Mouse (Mus musculus): Measurements from ENCODE around the gene Spns2. TPM values are rescaled to one million over a fixed set of nuclear protein-coding genes. Genes with fewer than 3 reads are reported as not detected.

Spns2 gene
- total and polyA plus RNA-seq, 3 experiments: 0.07 to 0.17 (median 0.14) TPM

GRCm38 (mm10) chr11:72411945-72412344, 77.8 kb downstream of the Spns2 start:
- peaks cover 5% of the 10 kb centered on the region in 2 experiments for H3K4me1 ChIP-seq (ENCODE audit: control insufficient read depth in 1 of 2, insufficient read depth in 2 of 2)
- peaks cover 3% of the 10 kb centered on the region for H3K9me3 ChIP-seq (replicated peaks; ENCODE audit: low read length)
- dilution Hi-C loops (cut with MboI; ENCODE audit: extremely low pct_ligation_motif_present, extremely low pct_unique_long_range_greater_than_20kb, low sequenced_read_pairs) (no loop called here), in situ Hi-C loops (cut with MboI; ENCODE audit: low pct_ligation_motif_present, low pct_unique_long_range_greater_than_20kb, low sequenced_read_pairs) (no loop called here)
- no peak overlapping the region for H3K27ac ChIP-seq (ENCODE audit: insufficient read depth, low read depth)
- no peak overlapping the region for H3K9ac ChIP-seq (ENCODE audit: insufficient read depth, low read depth)
- H3K79me2 ChIP-seq (replicated peaks; ENCODE audit: control insufficient read depth, extremely low read depth, insufficient read depth, poor library complexity, severe bottlenecking): no peaks in the 10 kb centered on the region
- no peak overlapping the region for H3K4me3 ChIP-seq (replicated peaks in 1 of 3; ENCODE audit: low read depth in 2 of 3, low read length in 2 of 3, poor library complexity in 1 of 3)
- no peak for DNase-seq (ENCODE audit: extremely low read depth)
- peak overlapping the region; percentile 33 for H3K4me2 ChIP-seq (ENCODE audit: insufficient read depth, low read depth, poor library complexity, severe bottlenecking)
- no peak for TF ChIP-seq MAZ (IDR thresholded peaks at IDR 0.05; ENCODE audit: low read depth, low read length)
- TF ChIP-seq USF1 (IDR thresholded peaks at IDR 0.05; ENCODE audit: low read depth, low read length): no peak
- no peak for TF ChIP-seq NRF1 (IDR thresholded peaks at IDR 0.05; ENCODE audit: low read depth, low read length)
- no peak for TF ChIP-seq ZC3H11A (IDR thresholded peaks at IDR 0.05; ENCODE audit: low read depth, low read length)
- TF ChIP-seq ZNF384 (IDR thresholded peaks at IDR 0.05; ENCODE audit: low read depth, low read length): no peak
- no peak for TF ChIP-seq JUND (conservative IDR thresholded peaks at IDR 0.05; ENCODE audit: low read depth, low read length)
- TF ChIP-seq NELFE (IDR thresholded peaks at IDR 0.05; ENCODE audit: low read depth, low read length): no peak
- no peak for TF ChIP-seq CHD2 (IDR thresholded peaks at IDR 0.05; ENCODE audit: low read length)
- H3K27me3 ChIP-seq (replicated peaks): peaks cover 87% of the 10 kb centered on the region
- no peaks in the 10 kb centered on the region for H3K36me3 ChIP-seq (replicated peaks in 1 of 2; ENCODE audit: control insufficient read depth in 1 of 2, insufficient read depth in 1 of 2, low read length in 1 of 2)

- Histone ChIP-seq H3K4me1 (ENCODE audit: control insufficient read depth in 1 of 2, insufficient read depth in 2 of 2) (peaks cover 3 to 5% of the 10 kb centered on the region in 2 experiments; a peak in 3 of 4 replicates), H3K79me2 (replicated peaks; ENCODE audit: control insufficient read depth, extremely low read depth, insufficient read depth, poor library complexity, severe bottlenecking) (no peaks in the 10 kb centered on the region), H3K9ac (ENCODE audit: insufficient read depth, low read depth) (no peak within 1 kb of the TSS), H3K4me2 (ENCODE audit: insufficient read depth, low read depth, poor library complexity, severe bottlenecking) (peak within 1 kb of the TSS; percentile 33), H3K36me3 (replicated peaks in 1 of 2; ENCODE audit: control insufficient read depth in 1 of 2, insufficient read depth in 1 of 2, low read length in 1 of 2) (no peaks in the 10 kb centered on the region), H3K27me3 (replicated peaks) (peaks cover 91% of the 10 kb centered on the region), H3K9me3 (replicated peaks; ENCODE audit: low read length) (peaks cover 3% of the 10 kb centered on the region), H3K27ac (ENCODE audit: insufficient read depth, low read depth) (no peak within 1 kb of the TSS), H3K4me3 (replicated peaks in 1 of 3; ENCODE audit: low read depth in 2 of 3, low read length in 2 of 3, poor library complexity in 1 of 3) (peak within 1 kb of the TSS in 2 of 3 experiments; percentile 20 to 45)
- in situ Hi-C loops (cut with MboI; ENCODE audit: low pct_ligation_motif_present, low pct_unique_long_range_greater_than_20kb, low sequenced_read_pairs): no loop called here
- peak; percentile 20 for DNase-seq (ENCODE audit: extremely low read depth)
- dilution Hi-C loops (cut with MboI; ENCODE audit: extremely low pct_ligation_motif_present, extremely low pct_unique_long_range_greater_than_20kb, low sequenced_read_pairs): no loop called here
- TF ChIP-seq JUND (conservative IDR thresholded peaks at IDR 0.05; ENCODE audit: low read depth, low read length) (no peak), RAD21 (IDR thresholded peaks at IDR 0.05; ENCODE audit: low read depth, low read length) (peak; percentile 29; the same call in 1 of the 2 replicates)
Observed at GRCm38 (mm10) chr11:72411093-72411921, 78.4 kb downstream of the Spns2 start, which contains the start of gene Smtnl2. Gene Smtnl2 (minus strand): TSS chr11:72411713.

- DNase-seq (ENCODE audit: extremely low read depth): no peak
- Histone ChIP-seq H3K79me2 (replicated peaks; ENCODE audit: control insufficient read depth, extremely low read depth, insufficient read depth, poor library complexity, severe bottlenecking) (no peaks in the 10 kb centered on the region), H3K4me1 (ENCODE audit: control insufficient read depth in 1 of 2, insufficient read depth in 2 of 2) (peaks cover 3 to 5% of the 10 kb centered on the region in 2 experiments; a peak in 3 of 4 replicates), H3K4me3 (replicated peaks in 1 of 3; ENCODE audit: low read depth in 2 of 3, low read length in 2 of 3, poor library complexity in 1 of 3) (peak overlapping the region in 1 of 3 experiments; percentile 20), H3K27ac (ENCODE audit: insufficient read depth, low read depth) (no peak overlapping the region), H3K9me3 (replicated peaks; ENCODE audit: low read length) (peaks cover 3% of the 10 kb centered on the region), H3K36me3 (replicated peaks in 1 of 2; ENCODE audit: control insufficient read depth in 1 of 2, insufficient read depth in 1 of 2, low read length in 1 of 2) (no peaks in the 10 kb centered on the region), H3K27me3 (replicated peaks) (peaks cover 93% of the 10 kb centered on the region), H3K9ac (ENCODE audit: insufficient read depth, low read depth) (no peak overlapping the region), H3K4me2 (ENCODE audit: insufficient read depth, low read depth, poor library complexity, severe bottlenecking) (0 out of 2 replicates have a peak overlapping the region, but pooled peaks have one; percentile 33)
- in situ Hi-C loops (cut with MboI; ENCODE audit: low pct_ligation_motif_present, low pct_unique_long_range_greater_than_20kb, low sequenced_read_pairs): no loop called here
- TF ChIP-seq SMC3 (IDR thresholded peaks at IDR 0.05; ENCODE audit: low read depth, low read length) (peak; percentile 20; the same call in 1 of the 2 replicates), SIN3A (IDR thresholded peaks at IDR 0.05; ENCODE audit: low read length) (no peak), CTCF (conservative IDR thresholded peaks at IDR 0.05 in 1 of 2, IDR thresholded peaks at IDR 0.05 in 1 of 2; ENCODE audit: low read depth in 2 of 2, low read length in 2 of 2) (peak in 1 of 2 experiments; percentile 39; a peak in 2 of 4 replicates), ZNF384 (IDR thresholded peaks at IDR 0.05; ENCODE audit: low read depth, low read length) (no peak), NRF1 (IDR thresholded peaks at IDR 0.05; ENCODE audit: low read depth, low read length) (peak; percentile 69)
- dilution Hi-C loops (cut with MboI; ENCODE audit: extremely low pct_ligation_motif_present, extremely low pct_unique_long_range_greater_than_20kb, low sequenced_read_pairs): no loop called here
Observed at GRCm38 (mm10) chr11:72410521-72411092, 79.1 kb downstream of the Spns2 start.

All from CH12.LX (cell line).